Mouse (Mus musculus) CH12.LX (cell line): Measurements from ENCODE around the gene Cdk5.

Experiments used
- CTCF ChIP-seq, 2 experiments: IDR thresholded peaks in 1 of 2; conservative IDR thresholded peaks in 1 of 2; 2 replicates each; pipeline ENCODE4 v1.5.1; 2011 to 2012; ENCODE audit warnings: low read depth in 2 of 2, low read length in 2 of 2, improper control_type of control experiment in 1 of 2, inconsistent platforms in 1 of 2, mild to moderate bottlenecking in 1 of 2, moderate library complexity in 1 of 2
- JUN ChIP-seq: IDR thresholded peaks from 2 replicates; pipeline ENCODE4 v1.6.1; 2011; ENCODE audit warnings: low read depth, mild to moderate bottlenecking, low read length, improper control_type of control experiment, moderate library complexity; ENCODE audit not compliant: insufficient read depth
- MAFK ChIP-seq: IDR thresholded peaks from 2 replicates; pipeline ENCODE4 v1.6.1; 2011; ENCODE audit warnings: low read length, improper control_type of control experiment; ENCODE audit not compliant: insufficient replicate concordance
- MYC ChIP-seq: IDR thresholded peaks from 2 replicates; pipeline ENCODE4 v1.6.1; 2011; ENCODE audit warnings: low read depth, mild to moderate bottlenecking, improper control_type of control experiment, low read length
- NELFE ChIP-seq: IDR thresholded peaks from 2 replicates; pipeline ENCODE4 v1.6.1; 2011; ENCODE audit warnings: low read depth, low read length, improper control_type of control experiment
- NRF1 ChIP-seq: IDR thresholded peaks from 2 replicates; pipeline ENCODE4 v1.6.1; 2014; ENCODE audit warnings: low read depth, mild to moderate bottlenecking, inconsistent platforms, low read length, improper control_type of control experiment, moderate library complexity
- POLR2A ChIP-seq: IDR thresholded peaks from 2 replicates; pipeline ENCODE4 v1.6.1; 2011; ENCODE audit warnings: low read depth, mild to moderate bottlenecking, improper control_type of control experiment, low read length
- SIN3A ChIP-seq: IDR thresholded peaks from 2 replicates; pipeline ENCODE4 v1.6.1; 2012; ENCODE audit warnings: low read length, improper control_type of control experiment, inconsistent platforms
- SMC3 ChIP-seq: IDR thresholded peaks from 2 replicates; pipeline ENCODE4 v1.6.1; 2011; ENCODE audit warnings: low read depth, low read length, improper control_type of control experiment
- USF2 ChIP-seq: conservative IDR thresholded peaks from 2 replicates; pipeline ENCODE4 v1.6.1; 2011; ENCODE audit warnings: low read depth, low read length, improper control_type of control experiment

- no peak for TF ChIP-seq JUN
- no peak for TF ChIP-seq NELFE
- no peak for TF ChIP-seq CTCF (conservative IDR thresholded peaks at IDR 0.05 in 1 of 2, IDR thresholded peaks at IDR 0.05 in 1 of 2; ENCODE audit: low read depth in 2 of 2, low read length in 2 of 2)
- TF ChIP-seq SMC3: no peak
- TF ChIP-seq MYC: no peak
- no peak for TF ChIP-seq MAFK
- TF ChIP-seq POLR2A: no peak
- no peak for TF ChIP-seq NRF1
- no peak for TF ChIP-seq USF2
- TF ChIP-seq SIN3A: no peak
Observed at GRCm38 (mm10) chr5:24381988-24382387, 41.3 kb downstream of the Cdk5 start.
